Mouse (Mus musculus) limb, embryonic 11.5 days (tissue): Measurements from ENCODE around the gene Ndufb4. TPM values are rescaled to one million over a fixed set of nuclear protein-coding genes. Genes with fewer than 3 reads are reported as not detected.

Experiments used
- ATAC-seq: fragments of 200-750 bp; cut with Nextera tagmentation; 2 replicates; pipeline ENCODE4 v1.8.0; 2017; ENCODE audit warnings: low read depth; ENCODE audit not compliant: insufficient number of reproducible peaks, low FRiP score, low TSS enrichment
- DNase-seq: peaks from one replicate; pipeline ENCODE4 v3.0.0-alpha.2; 2015; ENCODE audit warnings: low spot score
- H3K27ac ChIP-seq: fragments of 300-500 bp; sonication (generic); replicated peaks from 2 replicates; pipeline ENCODE4 v1.5.1; 2014; ENCODE audit warnings: low read depth, mild to moderate bottlenecking, low read length
- H3K27me3 ChIP-seq: fragments of 300-500 bp; sonication (generic); 2 replicates; pipeline ENCODE4 v1.6.1; 2014; ENCODE audit warnings: mild to moderate bottlenecking, low read length, mixed read lengths; ENCODE audit not compliant: control insufficient read depth, insufficient read depth
- H3K36me3 ChIP-seq: fragments of 300-500 bp; sonication (generic); 2 replicates; pipeline ENCODE4 v1.6.1; 2014; ENCODE audit warnings: mild to moderate bottlenecking, low read length, moderate library complexity, mixed read lengths; ENCODE audit not compliant: control insufficient read depth, insufficient read depth
- H3K4me1 ChIP-seq: fragments of 300-500 bp; sonication (generic); 2 replicates; pipeline ENCODE4 v1.6.1; 2014; ENCODE audit warnings: low read length, mixed read lengths; ENCODE audit not compliant: control insufficient read depth, insufficient read depth
- H3K4me2 ChIP-seq: fragments of 300-500 bp; sonication (generic); 2 replicates; pipeline ENCODE4 v1.6.1; 2014; ENCODE audit warnings: low read depth, mild to moderate bottlenecking, moderate library complexity; ENCODE audit not compliant: severe bottlenecking
- H3K4me3 ChIP-seq: fragments of 300-500 bp; sonication (generic); 2 replicates; pipeline ENCODE4 v1.5.1; 2014; ENCODE audit warnings: low read depth, low read length
- H3K9ac ChIP-seq: fragments of 300-500 bp; sonication (generic); 2 replicates; pipeline ENCODE4 v1.6.1; 2014; ENCODE audit warnings: mild to moderate bottlenecking, low read length
- H3K9me3 ChIP-seq: fragments of 300-500 bp; sonication (generic); 2 replicates; pipeline ENCODE4 v1.6.1; 2016; ENCODE audit warnings: low read length; ENCODE audit not compliant: control insufficient read depth
- WGBS: fragments of 180-500 bp; shearing (Covaris S2); extraction: QIAGEN DNeasy Blood & Tissue Kit; methylation state at CpG from one replicate; pipeline ENCODE4 v1.1.7; 2014; 5-methylcytosine and 5-hydroxymethylcytosine counted together
- polyA plus RNA-seq: library from polyadenylated mRNA; unstranded; fragments of >200 nt; fragmentation: Nextera tagmentation; extraction: Ambion mirVana; gene quantifications from 2 replicates; pipeline ENCODE4 v1.2.1, GENCODE M21; 2014

Ndufb4 gene
- polyA plus RNA-seq, 1 experiment from 2014 or later: 59.2 TPM

GRCm38 (mm10) chr16:37616104-37616503 lies 38.1 kb downstream of the Ndufb4 start:
- Histone ChIP-seq H3K9me3 (no peaks in the 10 kb centered on the region), H3K4me3 (no peak overlapping the region), H3K27me3 (no peaks in the 10 kb centered on the region), H3K36me3 (no peaks in the 10 kb centered on the region), H3K4me2 (no peak overlapping the region), H3K27ac (no peak overlapping the region), H3K9ac (no peak overlapping the region), H3K4me1 (peaks cover 9% of the 10 kb centered on the region)
- ATAC-seq: no peak
- WGBS: 67% methylated on average over 8 of the region's 8 CpGs
- no peak for DNase-seq

- no peak overlapping the region for H3K4me2 ChIP-seq
- no peak overlapping the region for H3K9ac ChIP-seq
- ATAC-seq (no peak), DNase-seq (no peak)
- peaks cover 9% of the 10 kb centered on the region for H3K4me1 ChIP-seq
- H3K27ac ChIP-seq: no peak overlapping the region
- H3K27me3 ChIP-seq: no peaks in the 10 kb centered on the region
- WGBS: 50% methylated on average over 8 of the region's 8 CpGs
- H3K36me3 ChIP-seq: no peaks in the 10 kb centered on the region
- no peak overlapping the region for H3K4me3 ChIP-seq
- no peaks in the 10 kb centered on the region for H3K9me3 ChIP-seq
Measured at GRCm38 (mm10) chr16:37615429-37615828, 38.8 kb downstream of the Ndufb4 start.

- 89% methylated on average over 9 of the region's 9 CpGs for WGBS
- DNase-seq: no peak
- ATAC-seq: no peak
- Histone ChIP-seq H3K4me1 (peaks cover 9% of the 10 kb centered on the region), H3K9ac (no peak overlapping the region), H3K36me3 (no peaks in the 10 kb centered on the region), H3K4me2 (no peak overlapping the region), H3K27ac (no peak overlapping the region), H3K4me3 (no peak overlapping the region), H3K27me3 (no peaks in the 10 kb centered on the region), H3K9me3 (no peaks in the 10 kb centered on the region)
Measured at GRCm38 (mm10) chr16:37614540-37614939, 39.7 kb downstream of the Ndufb4 start.

- Histone ChIP-seq H3K9me3 (no peaks in the 10 kb centered on the region), H3K4me1 (peaks cover 3% of the 10 kb centered on the region; the same call in 1 of the 2 replicates), H3K27me3 (no peaks in the 10 kb centered on the region), H3K4me3 (no peak overlapping the region), H3K4me2 (no peak overlapping the region), H3K27ac (no peak overlapping the region), H3K9ac (no peak overlapping the region), H3K36me3 (no peaks in the 10 kb centered on the region)
- ATAC-seq (no peak), DNase-seq (no peak)
- 88% methylated on average over 5 of the region's 5 CpGs for WGBS
Measured at GRCm38 (mm10) chr16:37612013-37612412, 42.2 kb downstream of the Ndufb4 start.

- H3K9me3 ChIP-seq: no peaks in the 10 kb centered on the region
- no peak overlapping the region for H3K4me3 ChIP-seq
- peak; percentile 39 for DNase-seq
- H3K36me3 ChIP-seq: no peaks in the 10 kb centered on the region
- WGBS: 67% methylated on average over 7 of the region's 7 CpGs
- H3K4me1 ChIP-seq: peaks cover 3% of the 10 kb centered on the region; the same call in 1 of the 2 replicates
- no peak for ATAC-seq
- H3K4me2 ChIP-seq: no peak overlapping the region
- H3K27ac ChIP-seq: no peak overlapping the region
- H3K27me3 ChIP-seq: no peaks in the 10 kb centered on the region
- no peak overlapping the region for H3K9ac ChIP-seq
Measured at GRCm38 (mm10) chr16:37611072-37611471, 43.2 kb downstream of the Ndufb4 start.

- no peaks in the 10 kb centered on the region for H3K9me3 ChIP-seq
- no peak overlapping the region for H3K4me2 ChIP-seq
- H3K36me3 ChIP-seq: no peaks in the 10 kb centered on the region
- peaks cover under 1% of the 10 kb centered on the region; the same call in 1 of the 2 replicates for H3K4me1 ChIP-seq
- no peak overlapping the region for H3K9ac ChIP-seq
- H3K4me3 ChIP-seq: no peak overlapping the region
- no peak for ATAC-seq
- no peak overlapping the region for H3K27ac ChIP-seq
- no peak for DNase-seq
- H3K27me3 ChIP-seq: no peaks in the 10 kb centered on the region
- 79% methylated on average over 8 of the region's 8 CpGs for WGBS
Measured at GRCm38 (mm10) chr16:37610333-37610732, 43.9 kb downstream of the Ndufb4 start.

GRCm38 (mm10) chr16:37604243-37604642 lies 50.0 kb downstream of the Ndufb4 start:
- H3K27me3 ChIP-seq: no peaks in the 10 kb centered on the region
- H3K36me3 ChIP-seq: no peaks in the 10 kb centered on the region
- DNase-seq (no peak), ATAC-seq (no peak)
- no peak overlapping the region for H3K9ac ChIP-seq
- H3K4me2 ChIP-seq: no peak overlapping the region
- no peaks in the 10 kb centered on the region for H3K9me3 ChIP-seq
- no peaks in the 10 kb centered on the region for H3K4me1 ChIP-seq
- no peak overlapping the region for H3K27ac ChIP-seq
- H3K4me3 ChIP-seq: no peak overlapping the region
- WGBS: 90% methylated on average over 6 of the region's 6 CpGs

GRCm38 (mm10) chr16:37603431-37603830 lies 50.8 kb downstream of the Ndufb4 start:
- no peaks in the 10 kb centered on the region for H3K36me3 ChIP-seq
- H3K27ac ChIP-seq: no peak overlapping the region
- H3K27me3 ChIP-seq: no peaks in the 10 kb centered on the region
- H3K9ac ChIP-seq: no peak overlapping the region
- ATAC-seq (no peak), DNase-seq (no peak)
- no peaks in the 10 kb centered on the region; the same call in 1 of the 2 replicates for H3K4me1 ChIP-seq
- WGBS: 91% methylated on average over 1 of the region's 1 CpGs
- H3K4me3 ChIP-seq: no peak overlapping the region
- H3K9me3 ChIP-seq: no peaks in the 10 kb centered on the region
- H3K4me2 ChIP-seq: no peak overlapping the region

- WGBS: 78% methylated on average over 3 of the region's 3 CpGs
- no peak for ATAC-seq
Measured at GRCm38 (mm10) chr16:37599326-37599725, 54.9 kb downstream of the Ndufb4 start.

More at GRCm38 (mm10) chr16:37599326-37599725, 54.9 kb downstream of the Ndufb4 start:
- H3K4me3 ChIP-seq: no peak overlapping the region
- H3K9ac ChIP-seq: no peak overlapping the region
- H3K4me2 ChIP-seq: no peak overlapping the region
- H3K27ac ChIP-seq: no peak overlapping the region
- no peaks in the 10 kb centered on the region for H3K9me3 ChIP-seq
- no peaks in the 10 kb centered on the region for H3K36me3 ChIP-seq
- H3K27me3 ChIP-seq: no peaks in the 10 kb centered on the region
- no peaks in the 10 kb centered on the region; the same call in 1 of the 2 replicates for H3K4me1 ChIP-seq
- DNase-seq: no peak
